Mouse (Mus musculus) lung, embryonic 15.5 days (tissue): ENCODE data around the gene Sik1. TPM values are rescaled to one million over a fixed set of nuclear protein-coding genes. Genes with fewer than 3 reads are reported as not detected.

ENCODE experiments used
- ATAC-seq: fragments of 200-750 bp; cut with Nextera tagmentation; 2 replicates; pipeline ENCODE4 v1.8.0; 2017; ENCODE audit warnings: moderate number of reproducible peaks, borderline replicate concordance; ENCODE audit not compliant: low FRiP score, low TSS enrichment; ENCODE audit errors: extremely low read depth
- H3K27ac ChIP-seq: fragments of 300-500 bp; sonication (generic); 2 replicates; pipeline ENCODE4 v1.5.1; 2015; ENCODE audit warnings: moderate library complexity, mild to moderate bottlenecking, inconsistent platforms
- H3K27me3 ChIP-seq: fragments of 300-500 bp; sonication (generic); 2 replicates; pipeline ENCODE4 v1.6.1; 2015; ENCODE audit warnings: inconsistent platforms
- H3K36me3 ChIP-seq: fragments of 300-500 bp; sonication (generic); 2 replicates; pipeline ENCODE4 v1.6.1; 2015; ENCODE audit warnings: inconsistent platforms
- H3K4me1 ChIP-seq: fragments of 300-500 bp; sonication (generic); 2 replicates; pipeline ENCODE4 v1.6.1; 2015; ENCODE audit warnings: inconsistent platforms
- H3K4me2 ChIP-seq: fragments of 300-500 bp; sonication (generic); 2 replicates; pipeline ENCODE4 v1.6.1; 2015; ENCODE audit warnings: inconsistent platforms, mild to moderate bottlenecking, moderate library complexity
- H3K4me3 ChIP-seq: fragments of 300-500 bp; sonication (generic); 2 replicates; pipeline ENCODE4 v1.5.1; 2015; ENCODE audit warnings: mild to moderate bottlenecking, inconsistent platforms
- H3K9ac ChIP-seq: fragments of 300-500 bp; sonication (generic); 2 replicates; pipeline ENCODE4 v1.6.1; 2015; ENCODE audit warnings: inconsistent platforms
- H3K9me3 ChIP-seq: fragments of 300-500 bp; sonication (generic); 2 replicates; pipeline ENCODE4 v1.6.1; 2016; ENCODE audit warnings: inconsistent platforms
- WGBS: fragments of 180-500 bp; shearing (Covaris S2); methylation state at CpG from one replicate; pipeline ENCODE4 v1.1.7; 2015; 5-methylcytosine and 5-hydroxymethylcytosine counted together
- polyA plus RNA-seq: library from polyadenylated mRNA; unstranded; fragments of >200 nt; fragmentation: Nextera tagmentation; extraction: Ambion mirVana; gene quantifications from 2 replicates; pipeline ENCODE4 v1.2.1, GENCODE M21; 2015

Sik1 gene
- polyA plus RNA-seq, 1 experiment from 2014 or later: 35.4 TPM

- Histone ChIP-seq H3K4me1 (peaks cover 39% of the 10 kb centered on the region), H3K27me3 (no peaks in the 10 kb centered on the region), H3K9me3 (no peaks in the 10 kb centered on the region), H3K36me3 (no peaks in the 10 kb centered on the region), H3K4me2 (no peak overlapping the region), H3K9ac (no peak overlapping the region), H3K4me3 (no peak overlapping the region), H3K27ac (peak overlapping the region; percentile 75; the same call in 1 of the 2 replicates)
- WGBS: 92% methylated on average over 11 of the region's 11 CpGs
- no peak for ATAC-seq
These were observed 19.9 kb downstream of the Sik1 start for GRCm38 (mm10) chr17:31835528-31836263.

GRCm38 (mm10) chr17:31834320-31835065 is 21.1 kb downstream of the Sik1 start:
- Histone ChIP-seq H3K4me2 (no peak overlapping the region), H3K4me1 (peaks cover 36% of the 10 kb centered on the region), H3K36me3 (no peaks in the 10 kb centered on the region), H3K9me3 (no peaks in the 10 kb centered on the region), H3K27ac (peak overlapping the region; percentile 75), H3K27me3 (no peaks in the 10 kb centered on the region), H3K4me3 (no peak overlapping the region), H3K9ac (no peak overlapping the region)
- 62% methylated on average over 6 of the region's 6 CpGs for WGBS
- peak; percentile 13; the same call in 1 of the 2 replicates for ATAC-seq

GRCm38 (mm10) chr17:31833752-31834151 is 21.9 kb downstream of the Sik1 start:
- Histone ChIP-seq H3K4me1 (peaks cover 38% of the 10 kb centered on the region), H3K36me3 (no peaks in the 10 kb centered on the region), H3K9ac (no peak overlapping the region), H3K27me3 (no peaks in the 10 kb centered on the region), H3K9me3 (no peaks in the 10 kb centered on the region), H3K4me3 (no peak overlapping the region), H3K4me2 (peak overlapping the region; percentile 1; the same call in 1 of the 2 replicates), H3K27ac (peak overlapping the region; percentile 75)
- 25% methylated on average over 7 of the region's 7 CpGs for WGBS
- ATAC-seq: no peak

- H3K9ac ChIP-seq: no peak overlapping the region
- no peak overlapping the region for H3K4me2 ChIP-seq
- H3K4me1 ChIP-seq: peaks cover 50% of the 10 kb centered on the region
- no peak for ATAC-seq
- no peak overlapping the region for H3K27ac ChIP-seq
- no peaks in the 10 kb centered on the region for H3K9me3 ChIP-seq
- 87% methylated on average over 9 of the region's 9 CpGs for WGBS
- H3K36me3 ChIP-seq: no peaks in the 10 kb centered on the region
- H3K4me3 ChIP-seq: no peak overlapping the region
- no peaks in the 10 kb centered on the region for H3K27me3 ChIP-seq
These were observed 23.0 kb downstream of the Sik1 start for GRCm38 (mm10) chr17:31832577-31832964.

- no peak overlapping the region for H3K9ac ChIP-seq
- no peak overlapping the region for H3K27ac ChIP-seq
- no peak overlapping the region for H3K4me2 ChIP-seq
- no peaks in the 10 kb centered on the region for H3K36me3 ChIP-seq
- no peak for ATAC-seq
- no peaks in the 10 kb centered on the region for H3K27me3 ChIP-seq
- no peak overlapping the region for H3K4me3 ChIP-seq
- H3K4me1 ChIP-seq: peaks cover 53% of the 10 kb centered on the region
- 83% methylated on average over 14 of the region's 14 CpGs for WGBS
- no peaks in the 10 kb centered on the region for H3K9me3 ChIP-seq
These were observed 23.6 kb downstream of the Sik1 start for GRCm38 (mm10) chr17:31831866-31832576.

- no peak overlapping the region for H3K4me3 ChIP-seq
- 61% methylated on average over 6 of the region's 6 CpGs for WGBS
- H3K27me3 ChIP-seq: no peaks in the 10 kb centered on the region
- peaks cover 53% of the 10 kb centered on the region for H3K4me1 ChIP-seq
- H3K9me3 ChIP-seq: no peaks in the 10 kb centered on the region
- no peak overlapping the region for H3K4me2 ChIP-seq
- no peaks in the 10 kb centered on the region for H3K36me3 ChIP-seq
- no peak overlapping the region for H3K27ac ChIP-seq
- no peak overlapping the region for H3K9ac ChIP-seq
- ATAC-seq: no peak
These were observed 24.3 kb downstream of the Sik1 start for GRCm38 (mm10) chr17:31831097-31831865.

GRCm38 (mm10) chr17:31830506-31831075 is 25.0 kb downstream of the Sik1 start:
- Histone ChIP-seq H3K27me3 (no peaks in the 10 kb centered on the region), H3K27ac (no peak overlapping the region), H3K4me2 (no peak overlapping the region), H3K4me1 (peaks cover 51% of the 10 kb centered on the region), H3K9ac (no peak overlapping the region), H3K9me3 (no peaks in the 10 kb centered on the region), H3K4me3 (no peak overlapping the region), H3K36me3 (no peaks in the 10 kb centered on the region)
- WGBS: 89% methylated on average over 8 of the region's 8 CpGs
- no peak for ATAC-seq

GRCm38 (mm10) chr17:31828916-31829315 is 26.7 kb downstream of the Sik1 start:
- Histone ChIP-seq H3K4me1 (peaks cover 39% of the 10 kb centered on the region), H3K9ac (no peak overlapping the region), H3K4me3 (no peak overlapping the region), H3K27ac (no peak overlapping the region), H3K36me3 (no peaks in the 10 kb centered on the region), H3K27me3 (no peaks in the 10 kb centered on the region), H3K9me3 (no peaks in the 10 kb centered on the region), H3K4me2 (no peak overlapping the region)
- no peak for ATAC-seq
- WGBS: 95% methylated on average over 5 of the region's 5 CpGs

GRCm38 (mm10) chr17:31828118-31828517 is 27.5 kb downstream of the Sik1 start:
- Histone ChIP-seq H3K4me1 (peaks cover 31% of the 10 kb centered on the region), H3K27me3 (no peaks in the 10 kb centered on the region), H3K36me3 (no peaks in the 10 kb centered on the region), H3K9me3 (no peaks in the 10 kb centered on the region), H3K27ac (peak overlapping the region; percentile 95), H3K4me3 (no peak overlapping the region), H3K4me2 (no peak overlapping the region), H3K9ac (no peak overlapping the region)
- ATAC-seq: no peak
- 67% methylated on average over 5 of the region's 5 CpGs for WGBS

- ATAC-seq: peak; percentile 86
- no peak overlapping the region for H3K4me3 ChIP-seq
- WGBS: 17% methylated on average over 5 of the region's 5 CpGs
- 0 out of 2 replicates have a peak overlapping the region, but pooled peaks have one; percentile 15 for H3K4me2 ChIP-seq
- H3K9ac ChIP-seq: no peak overlapping the region
- peak overlapping the region; percentile 95 for H3K27ac ChIP-seq
- H3K36me3 ChIP-seq: no peaks in the 10 kb centered on the region
- H3K27me3 ChIP-seq: no peaks in the 10 kb centered on the region
- H3K4me1 ChIP-seq: peaks cover 29% of the 10 kb centered on the region
- no peaks in the 10 kb centered on the region for H3K9me3 ChIP-seq
These were observed 28.4 kb downstream of the Sik1 start for GRCm38 (mm10) chr17:31827206-31827605.

- H3K9ac ChIP-seq: no peak overlapping the region
- ATAC-seq: peak; percentile 27
- WGBS: 15% methylated on average over 6 of the region's 6 CpGs
These were observed 28.9 kb downstream of the Sik1 start for GRCm38 (mm10) chr17:31826669-31827068.

More at GRCm38 (mm10) chr17:31826669-31827068, 28.9 kb downstream of the Sik1 start:
- H3K27ac ChIP-seq: peak overlapping the region; percentile 95
- H3K9me3 ChIP-seq: no peaks in the 10 kb centered on the region
- no peak overlapping the region for H3K4me2 ChIP-seq
- H3K4me1 ChIP-seq: peaks cover 31% of the 10 kb centered on the region
- no peak overlapping the region for H3K4me3 ChIP-seq
- H3K36me3 ChIP-seq: no peaks in the 10 kb centered on the region
- no peaks in the 10 kb centered on the region for H3K27me3 ChIP-seq
